Mouse (Mus musculus) intestine, embryonic 14.5 days (tissue): ENCODE results near the gene Fbln2. TPM values are rescaled to one million over a fixed set of nuclear protein-coding genes. Genes with fewer than 3 reads are reported as not detected.

Experiments
- ATAC-seq: fragments of 200-750 bp; cut with Nextera tagmentation; replicated peaks from 2 replicates; pipeline ENCODE4 v1.8.0; 2017; ENCODE audit warnings: low read depth, moderate number of reproducible peaks, moderate TSS enrichment, moderate library complexity; ENCODE audit not compliant: low FRiP score, low TSS enrichment
- DNase-seq: peaks from one replicate; pipeline ENCODE4 v3.0.0-alpha.2; 2018; ENCODE audit warnings: low spot score
- H3K27ac ChIP-seq: fragments of 300-500 bp; sonication (generic); 2 replicates; pipeline ENCODE4 v1.5.1; 2014; ENCODE audit warnings: low read depth, mild to moderate bottlenecking, control low read depth
- H3K27me3 ChIP-seq: fragments of 300-500 bp; sonication (generic); replicated peaks from 2 replicates; pipeline ENCODE4 v1.6.1; 2014; ENCODE audit warnings: low read length, control low read depth; ENCODE audit not compliant: control insufficient read depth, insufficient read depth
- H3K36me3 ChIP-seq: fragments of 300-500 bp; sonication (generic); 2 replicates; pipeline ENCODE4 v1.6.1; 2014; ENCODE audit warnings: low read length, control low read depth; ENCODE audit not compliant: control insufficient read depth, insufficient read depth
- H3K4me1 ChIP-seq: fragments of 300-500 bp; sonication (generic); replicated peaks from 2 replicates; pipeline ENCODE4 v1.6.1; 2014; ENCODE audit warnings: low read length, control low read depth, mixed read lengths; ENCODE audit not compliant: control insufficient read depth, insufficient read depth
- H3K4me2 ChIP-seq: fragments of 300-500 bp; sonication (generic); 2 replicates; pipeline ENCODE4 v1.6.1; 2014; ENCODE audit warnings: low read length
- H3K4me3 ChIP-seq: fragments of 300-500 bp; sonication (generic); 2 replicates; pipeline ENCODE4 v1.5.1; 2014; ENCODE audit warnings: low read depth, low read length, control low read depth, mixed read lengths
- H3K9ac ChIP-seq: fragments of 300-500 bp; sonication (generic); 2 replicates; pipeline ENCODE4 v1.6.1; 2014; ENCODE audit warnings: mild to moderate bottlenecking, low read length
- H3K9me3 ChIP-seq: fragments of 300-500 bp; sonication (generic); 2 replicates; pipeline ENCODE4 v1.6.1; 2016; ENCODE audit warnings: low read length, control low read depth; ENCODE audit not compliant: control insufficient read depth
- WGBS: fragments of 180-500 bp; shearing (Covaris S2); extraction: QIAGEN DNeasy Blood & Tissue Kit; methylation state at CpG from one replicate; pipeline ENCODE4 v1.1.7; 2014; 5-methylcytosine and 5-hydroxymethylcytosine counted together
- polyA plus RNA-seq: library from polyadenylated mRNA; unstranded; fragments of >200 nt; fragmentation: Nextera tagmentation; extraction: Ambion mirVana; gene quantifications from 2 replicates; pipeline ENCODE4 v1.2.1, GENCODE M21; 2014

The Fbln2 gene
- polyA plus RNA-seq, 1 experiment from 2014 or later = 49.0 TPM

GRCm38 (mm10) chr6:91200429-91201188 is 11.6 kb upstream of the Fbln2 start:
- Histone ChIP-seq H3K4me3 (no peak overlapping the region), H3K9ac (no peak overlapping the region), H3K4me1 (peaks cover 10% of the 10 kb centered on the region; the same call in 1 of the 2 replicates), H3K27me3 (no peaks in the 10 kb centered on the region), H3K36me3 (no peaks in the 10 kb centered on the region), H3K4me2 (no peak overlapping the region), H3K9me3 (no peaks in the 10 kb centered on the region), H3K27ac (no peak overlapping the region; the same call in none of the 2 replicates)
- WGBS = 40% methylated on average over 8 of the region's 8 CpGs
- DNase-seq (peak; percentile 60), ATAC-seq (peak; percentile 64; the same call in 1 of the 2 replicates)

- Histone ChIP-seq H3K4me1 (peaks cover 10% of the 10 kb centered on the region; the same call in 1 of the 2 replicates), H3K36me3 (no peaks in the 10 kb centered on the region), H3K27me3 (no peaks in the 10 kb centered on the region), H3K4me2 (no peak overlapping the region), H3K9ac (no peak overlapping the region), H3K9me3 (no peaks in the 10 kb centered on the region), H3K27ac (no peak overlapping the region), H3K4me3 (no peak overlapping the region)
- ATAC-seq (no peak), DNase-seq (no peak)
- 72% methylated on average over 8 of the region's 8 CpGs for WGBS
Observed at GRCm38 (mm10) chr6:91201881-91202341, 10.3 kb upstream of the Fbln2 start.

- Histone ChIP-seq H3K9ac (no peak overlapping the region), H3K4me2 (no peak overlapping the region), H3K36me3 (no peaks in the 10 kb centered on the region), H3K27me3 (no peaks in the 10 kb centered on the region), H3K4me1 (peaks cover 10% of the 10 kb centered on the region; the same call in 1 of the 2 replicates), H3K27ac (no peak overlapping the region), H3K9me3 (no peaks in the 10 kb centered on the region), H3K4me3 (no peak overlapping the region)
- ATAC-seq (no peak), DNase-seq (no peak)
- 71% methylated on average over 4 of the region's 4 CpGs for whole genome bisulfite sequencing
Observed at GRCm38 (mm10) chr6:91202571-91202970, 9.7 kb upstream of the Fbln2 start.

- H3K36me3 ChIP-seq = no peaks in the 10 kb centered on the region
- H3K4me2 ChIP-seq = no peak overlapping the region
- peaks cover 10% of the 10 kb centered on the region; the same call in 1 of the 2 replicates for H3K4me1 ChIP-seq
- no peaks in the 10 kb centered on the region for H3K27me3 ChIP-seq
- H3K27ac ChIP-seq = no peak overlapping the region
- H3K9ac ChIP-seq = no peak overlapping the region
- DNase-seq (no peak), ATAC-seq (no peak)
- no peak overlapping the region for H3K4me3 ChIP-seq
- no peaks in the 10 kb centered on the region for H3K9me3 ChIP-seq
- WGBS = 72% methylated on average over 3 of the region's 3 CpGs
Observed at GRCm38 (mm10) chr6:91205346-91205745, 6.9 kb upstream of the Fbln2 start.

- H3K9ac ChIP-seq = no peak overlapping the region
- no peak overlapping the region for H3K4me2 ChIP-seq
- H3K36me3 ChIP-seq = no peaks in the 10 kb centered on the region
- H3K27ac ChIP-seq = no peak overlapping the region
- H3K9me3 ChIP-seq = no peaks in the 10 kb centered on the region
- DNase-seq (no peak), ATAC-seq (no peak)
- H3K4me3 ChIP-seq = no peak overlapping the region
- WGBS = 71% methylated on average over 5 of the region's 5 CpGs
- no peaks in the 10 kb centered on the region for H3K27me3 ChIP-seq
- H3K4me1 ChIP-seq = peaks cover 8% of the 10 kb centered on the region; the same call in 1 of the 2 replicates
Observed at GRCm38 (mm10) chr6:91205791-91206190, 6.5 kb upstream of the Fbln2 start.

DNA sequence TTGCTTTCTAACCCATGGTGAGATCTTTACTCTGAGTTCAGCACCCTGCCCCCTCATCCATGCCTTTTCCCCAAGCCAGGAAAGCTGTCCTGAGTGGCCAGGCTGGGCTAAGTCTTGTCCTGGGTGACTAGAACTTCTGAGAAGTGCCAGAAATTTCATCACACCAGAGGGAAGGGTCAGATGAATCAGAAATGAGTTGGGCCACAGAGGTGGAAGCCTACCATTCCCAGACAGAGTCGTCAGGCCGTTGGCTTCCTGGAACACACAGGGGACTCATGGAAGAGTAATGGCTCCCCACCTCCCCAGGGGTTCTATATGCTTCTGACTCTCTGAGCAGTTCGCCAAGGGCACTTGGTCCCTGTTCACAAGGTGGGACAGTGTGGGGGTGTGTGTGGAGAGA is 4.8 kb upstream of the Fbln2 start:
- H3K27ac ChIP-seq = no peak overlapping the region
- H3K9ac ChIP-seq = no peak overlapping the region
- DNase-seq (no peak), ATAC-seq (no peak)
- no peaks in the 10 kb centered on the region for H3K4me1 ChIP-seq
- H3K4me2 ChIP-seq = no peak overlapping the region
- 68% methylated on average over 3 of the region's 3 CpGs for WGBS
- no peaks in the 10 kb centered on the region for H3K36me3 ChIP-seq
- H3K27me3 ChIP-seq = no peaks in the 10 kb centered on the region
- no peak overlapping the region for H3K4me3 ChIP-seq
- H3K9me3 ChIP-seq = no peaks in the 10 kb centered on the region

- H3K27me3 ChIP-seq = peaks cover 6% of the 10 kb centered on the region; the same call in 1 of the 2 replicates
- no peak overlapping the region; the same call in 1 of the 2 replicates for H3K27ac ChIP-seq
- no peaks in the 10 kb centered on the region for H3K36me3 ChIP-seq
- H3K4me1 ChIP-seq = 0 out of 2 replicates have a peak, but pooled peaks cover 3% of the 10 kb centered on the region
- H3K4me3 ChIP-seq = no peak overlapping the region
- 13% methylated on average over 2 of the region's 2 CpGs for WGBS
- ATAC-seq (0 out of 2 replicates have a peak, but pooled peaks have one; percentile 17), DNase-seq (no peak)
- no peaks in the 10 kb centered on the region for H3K9me3 ChIP-seq
- no peak overlapping the region for H3K9ac ChIP-seq
- no peak overlapping the region for H3K4me2 ChIP-seq
Observed at GRCm38 (mm10) chr6:91209780-91210179, 2.5 kb upstream of the Fbln2 start.

DNA sequence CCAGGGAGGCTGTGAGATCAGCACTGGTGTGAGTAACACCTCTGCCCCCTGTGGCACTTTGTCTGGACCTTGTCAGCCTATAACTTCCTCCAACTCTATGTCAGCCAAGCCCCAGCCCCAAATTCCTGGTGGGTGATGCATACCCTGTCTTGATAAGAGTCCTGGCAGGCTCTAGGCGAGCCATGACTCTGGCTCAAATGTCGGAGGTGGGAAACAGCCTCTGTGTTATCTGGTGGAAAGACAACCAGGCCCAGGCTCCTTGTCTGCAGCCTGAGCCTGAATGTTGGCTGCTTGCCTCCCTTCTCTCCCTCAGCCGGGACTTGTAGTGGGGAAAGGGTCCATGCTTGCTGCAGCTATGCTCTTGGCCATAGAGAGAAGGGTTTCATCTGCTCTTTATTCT is 1.4 kb upstream of the Fbln2 start:
- DNase-seq = no peak
- 30% methylated on average over 3 of the region's 3 CpGs for WGBS
- Histone ChIP-seq H3K27me3 (peaks cover 6% of the 10 kb centered on the region; the same call in 1 of the 2 replicates), H3K4me2 (no peak overlapping the region), H3K9me3 (no peaks in the 10 kb centered on the region), H3K9ac (no peak overlapping the region), H3K4me1 (0 out of 2 replicates have a peak, but pooled peaks cover 3% of the 10 kb centered on the region), H3K27ac (no peak overlapping the region), H3K4me3 (no peak overlapping the region), H3K36me3 (no peaks in the 10 kb centered on the region)
- ATAC-seq = no peak
